Mouse (Mus musculus) hematopoietic stem cell, adult 5-6 weeks (primary cell): ENCODE data around the gene Cd9. TPM values are rescaled to one million over a fixed set of nuclear protein-coding genes. Genes with fewer than 3 reads are reported as not detected.

Experiments used
- total RNA-seq: library from RNA; stranded (forward); fragments of 172-1452, 232-1000 nt; gene quantifications from 2 replicates; pipeline ENCODE4 v1.2.3, GENCODE M21; 2017

Cd9 gene
- total RNA-seq, 1 experiment from 2014 or later, result 83.3 TPM

Other genes with a start within 250 kb of the Cd9 start
- gene Tuba3a, start 208.7 kb downstream of the Cd9 start, total RNA-seq, result not detected in 2 replicates
- 18.6 and 68.1 TPM in 2 replicates for gene Ltbr, start 180.9 kb downstream of the Cd9 start, total RNA-seq
- gene Scnn1a, start 174.1 kb downstream of the Cd9 start, total RNA-seq, result 0.79 and 1.1 TPM in 2 replicates
- gene Tnfrsf1a, start 145.4 kb downstream of the Cd9 start, total RNA-seq, result 27.6 and 47.9 TPM in 2 replicates
- 0.19 and 0.25 TPM in 2 replicates for gene Plekhg6, start 114.0 kb downstream of the Cd9 start, total RNA-seq
- gene Vwf, start 52.0 kb upstream of the Cd9 start, total RNA-seq, result 6.3 and 6.6 TPM in 2 replicates
- not detected in 2 replicates for gene Ano2, start 195.6 kb upstream of the Cd9 start, total RNA-seq